Mouse (Mus musculus): ENCODE data around the gene Tacr3.

- TF ChIP-seq GATA1 (IDR thresholded peaks at IDR 0.05; ENCODE audit: borderline replicate concordance, low read length) (no peak), FLI1 (IDR thresholded peaks at IDR 0.05; ENCODE audit: low read length) (no peak)
These were observed 22.5 kb downstream of the Tacr3 start for GRCm38 (mm10) chr3:134851342-134851741.
